Mouse (Mus musculus) MEL (cell line): Measurements from ENCODE around the gene Gfap.

Experiments
- CTCF ChIP-seq, 3 experiments: IDR thresholded peaks in 2 of 3; conservative IDR thresholded peaks in 1 of 3; 2 replicates each; pipeline ENCODE4 v1.5.1; 2011 to 2012; ENCODE audit warnings: low read length in 3 of 3, low read depth in 2 of 3, mild to moderate bottlenecking in 2 of 3, improper control_type of control experiment in 1 of 3, inconsistent platforms in 1 of 3, mixed read lengths in 1 of 3, moderate library complexity in 1 of 3; ENCODE audit not compliant: control insufficient read depth in 1 of 3, insufficient read depth in 1 of 3, poor library complexity in 1 of 3, severe bottlenecking in 1 of 3
- ELF1 ChIP-seq: IDR thresholded peaks from 2 replicates; pipeline ENCODE4 v1.6.1; 2014; ENCODE audit warnings: low read depth, mild to moderate bottlenecking, inconsistent platforms, low read length, improper control_type of control experiment, moderate library complexity
- MAFK ChIP-seq: IDR thresholded peaks from 2 replicates; pipeline ENCODE4 v1.6.1; 2011; ENCODE audit warnings: low read depth, mild to moderate bottlenecking, low read length, improper control_type of control experiment, borderline replicate concordance
- MAZ ChIP-seq: IDR thresholded peaks from 2 replicates; pipeline ENCODE4 v1.6.1; 2012; ENCODE audit warnings: low read depth, mild to moderate bottlenecking, inconsistent platforms, low read length, improper control_type of control experiment
- MEF2A ChIP-seq: IDR thresholded peaks from 2 replicates; pipeline ENCODE4 v1.6.1; 2014; ENCODE audit warnings: low read depth, mild to moderate bottlenecking, inconsistent platforms, low read length, improper control_type of control experiment; ENCODE audit not compliant: poor library complexity, insufficient replicate concordance, severe bottlenecking; ENCODE audit errors: extremely low read depth
- POLR2A ChIP-seq, 2 experiments: IDR thresholded peaks; 2 replicates each; pipeline ENCODE4 v1.6.1; 2011 to 2012; ENCODE audit warnings: low read length in 2 of 2, mild to moderate bottlenecking in 2 of 2, control low read depth in 1 of 2, improper control_type of control experiment in 1 of 2, low read depth in 1 of 2, moderate library complexity in 1 of 2; ENCODE audit not compliant: control insufficient read depth in 1 of 2, insufficient read depth in 1 of 2, poor library complexity in 1 of 2
- TAL1 ChIP-seq: IDR thresholded peaks from 2 replicates; pipeline ENCODE4 v1.6.1; 2012; ENCODE audit warnings: mild to moderate bottlenecking, inconsistent platforms, low read length, moderate library complexity, mixed read lengths
- UBTF ChIP-seq: IDR thresholded peaks from 2 replicates; pipeline ENCODE4 v1.6.1; 2012; ENCODE audit warnings: low read depth, mild to moderate bottlenecking, inconsistent platforms, low read length, improper control_type of control experiment, moderate library complexity, borderline replicate concordance; ENCODE audit not compliant: insufficient read depth
- ZNF384 ChIP-seq: IDR thresholded peaks from 2 replicates; pipeline ENCODE4 v1.6.1; 2012; ENCODE audit warnings: low read depth, mild to moderate bottlenecking, inconsistent platforms, low read length, improper control_type of control experiment

- TF ChIP-seq UBTF (no peak), MAFK (no peak), CTCF (IDR thresholded peaks at IDR 0.05 in 2 of 3, conservative IDR thresholded peaks at IDR 0.05 in 1 of 3; ENCODE audit: control insufficient read depth in 1 of 3, insufficient read depth in 1 of 3, low read depth in 2 of 3, low read length in 3 of 3, poor library complexity in 1 of 3, severe bottlenecking in 1 of 3) (no peak), ELF1 (no peak), MAZ (no peak), TAL1 (no peak), POLR2A (IDR thresholded peaks at IDR 0.05; ENCODE audit: control insufficient read depth in 1 of 2, insufficient read depth in 1 of 2, low read depth in 1 of 2, low read length in 2 of 2, poor library complexity in 1 of 2) (no peak), MEF2A (peak; percentile 76), ZNF384 (no peak)
Measured at GRCm38 (mm10) chr11:102884616-102885219, 16.0 kb downstream of the Gfap start, which contains the start of gene Fam187a.
